Mouse (Mus musculus) heart, postnatal 25 days (tissue): ENCODE measurements around the gene Mobp. TPM values are rescaled to one million over a fixed set of nuclear protein-coding genes. Genes with fewer than 3 reads are reported as not detected.

Experiments used
- DNase-seq: peaks from one replicate; pipeline ENCODE4 v3.0.0; 2022; ENCODE audit warnings: low spot score
- intact Hi-C: fragments of 180-260 bp; cut with DNase I; formaldehyde crosslinking; loops from one replicate; pipeline ENCODE4 v1.15.1; 2025
- total RNA-seq, 2 experiments: library from RNA; stranded (reverse); gene quantifications; 2 replicates each; pipeline ENCODE4 v1.2.3; 2021

Gene Mobp
- total RNA-seq, 2 experiments from 2014 or later = 0.08 to 0.49 TPM

DNA sequence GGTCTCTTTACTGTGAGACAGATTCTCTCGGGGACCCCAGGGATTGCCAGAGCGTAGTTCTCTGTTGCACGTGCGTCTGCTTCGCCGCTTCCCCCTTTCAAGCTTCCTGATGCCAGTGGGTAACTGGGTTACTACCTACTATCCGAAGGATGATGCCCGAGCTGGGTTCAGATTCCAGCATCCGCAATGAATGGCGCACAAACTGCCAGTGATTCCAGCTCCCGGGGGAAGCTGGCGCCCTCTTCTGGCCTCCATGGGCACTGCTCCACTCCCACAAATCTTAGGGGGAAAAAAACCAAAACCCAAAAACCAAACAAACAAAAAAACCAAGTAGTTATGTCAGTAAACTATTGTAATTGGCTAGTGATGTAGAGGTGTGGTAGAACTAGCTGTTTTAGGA is 53.2 kb downstream of the Mobp start:
- intact Hi-C loops = no loop called here
- DNase-seq = no peak

DNA sequence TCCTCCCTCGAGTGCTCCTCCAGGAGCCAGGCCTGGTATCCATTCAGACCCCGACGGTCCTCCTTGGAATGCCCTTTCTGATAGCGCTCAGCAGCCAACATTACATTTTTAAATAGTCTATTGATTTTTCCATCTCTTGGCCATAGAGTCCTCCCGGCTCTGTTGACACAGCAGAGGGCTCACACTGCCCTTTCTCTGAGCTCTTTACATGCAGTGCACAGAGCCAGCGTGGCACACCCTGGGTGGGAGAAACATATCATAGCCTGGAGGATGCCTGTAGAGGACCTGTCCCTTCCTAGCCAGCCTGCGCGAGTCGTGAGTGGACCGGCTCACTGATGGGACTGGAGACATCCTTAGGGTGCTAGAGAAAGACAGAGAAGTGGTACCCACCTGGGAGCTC is 54.4 kb downstream of the Mobp start:
- intact Hi-C loops = no loop called here
- DNase-seq = no peak

DNA sequence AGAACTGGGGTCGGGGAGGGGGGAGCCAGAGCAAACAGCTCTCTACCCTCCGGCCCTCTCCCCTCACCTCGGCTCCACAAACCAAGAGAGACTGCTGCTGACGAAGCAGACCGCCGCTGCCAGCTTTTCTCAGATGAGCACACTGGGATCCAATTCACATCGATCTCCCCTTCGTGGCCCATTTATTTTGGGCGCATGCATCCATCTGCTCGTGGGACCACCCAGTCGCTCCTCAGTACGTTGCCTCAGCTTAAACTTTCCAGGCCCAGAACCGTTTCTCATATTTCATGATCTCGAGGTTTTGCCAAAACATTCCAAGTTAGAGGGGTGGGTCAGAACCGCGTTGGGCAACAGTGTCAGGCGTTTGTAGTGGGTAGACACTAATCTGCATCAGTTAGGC is 57.4 kb downstream of the Mobp start:
- intact Hi-C loops = no loop called here

DNA sequence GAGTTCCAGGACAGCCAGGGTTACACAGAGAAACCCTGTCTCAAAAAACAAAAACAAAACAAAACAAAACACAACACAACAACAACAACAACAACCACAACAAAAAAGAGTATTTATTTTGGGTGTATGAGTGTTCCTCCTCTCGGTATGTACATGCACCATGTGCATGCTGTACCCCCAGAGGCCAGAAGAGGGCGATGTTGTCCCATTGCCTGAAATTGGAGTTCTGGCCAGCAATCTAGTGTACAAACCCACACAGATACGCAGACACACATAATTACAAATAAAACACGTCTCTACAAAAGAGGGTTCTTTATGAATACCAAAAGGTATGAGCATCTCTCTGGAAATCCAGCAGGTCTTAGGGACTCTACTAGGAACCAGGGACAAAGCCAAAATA is 60.6 kb downstream of the Mobp start:
- intact Hi-C loops = no loop called here
- DNase-seq = no peak

More for the DNA sequence above, 57.4 kb downstream of the Mobp start:
- no peak for DNase-seq

DNA sequence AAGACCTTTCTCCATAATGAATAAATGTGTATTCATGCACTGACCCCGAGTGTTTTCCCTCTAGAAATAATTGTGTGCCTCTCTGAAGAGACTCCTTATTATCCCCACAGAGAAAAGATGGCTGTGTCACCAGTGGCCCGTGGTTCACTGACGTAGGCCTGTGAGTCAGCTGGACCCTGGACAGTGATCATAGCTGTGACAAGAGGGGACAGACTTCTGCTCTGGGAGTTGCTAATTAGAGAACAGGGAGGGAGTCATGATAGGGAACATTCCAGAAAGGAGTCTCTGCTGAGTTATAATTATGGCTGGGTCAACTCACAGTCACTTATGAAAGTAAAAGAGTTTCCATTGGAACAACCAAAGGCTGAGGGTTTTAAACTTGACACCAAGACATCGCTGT is 61.4 kb downstream of the Mobp start:
- intact Hi-C loops = no loop called here
- DNase-seq = no peak

DNA sequence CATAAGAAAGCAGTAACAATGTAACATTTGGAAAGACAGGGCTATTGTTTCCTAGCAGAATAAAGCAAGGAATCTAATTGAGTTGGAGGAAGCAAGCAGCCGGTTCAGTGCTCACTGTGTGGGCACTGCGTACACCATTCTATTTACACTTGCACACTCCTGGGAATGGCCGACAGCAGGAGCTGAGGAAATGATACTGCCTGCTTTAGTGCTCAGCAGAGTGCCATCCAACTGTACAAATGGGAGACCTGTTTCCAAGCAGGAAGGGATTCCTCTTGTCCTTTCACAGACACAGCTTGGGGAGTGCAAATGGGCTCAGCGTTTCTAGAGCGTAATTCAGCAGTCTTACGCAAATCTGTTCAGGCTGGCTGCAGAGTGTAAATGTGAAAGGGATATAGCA is 63.4 kb downstream of the Mobp start:
- DNase-seq = no peak
- intact Hi-C loops = no loop called here

DNA sequence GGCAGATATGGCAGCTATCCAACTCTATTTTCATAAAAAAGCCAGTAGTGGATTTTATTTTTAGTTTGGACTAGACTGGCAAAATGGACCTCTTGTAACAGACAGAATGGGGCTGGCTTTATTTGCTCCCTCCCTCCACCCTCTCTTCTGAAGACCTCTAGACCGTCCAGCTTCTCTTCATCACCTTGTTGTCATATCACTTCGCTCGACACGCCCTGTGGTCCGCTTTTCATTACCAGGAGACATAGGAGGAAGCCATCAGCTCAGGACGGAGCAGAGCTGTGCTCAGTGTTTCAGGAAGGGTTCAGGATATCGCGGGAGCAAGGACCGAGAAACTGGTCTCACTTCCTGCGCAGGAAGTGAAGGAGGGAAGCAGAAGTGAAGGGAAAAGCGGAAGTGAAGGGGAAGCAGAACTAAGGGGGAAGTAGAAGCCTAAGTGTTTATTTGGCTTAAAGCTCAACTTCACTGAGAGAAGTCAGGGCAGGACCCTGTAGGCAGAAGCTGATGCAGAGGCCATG is 65.5 kb downstream of the Mobp start:
- DNase-seq = no peak

DNA sequence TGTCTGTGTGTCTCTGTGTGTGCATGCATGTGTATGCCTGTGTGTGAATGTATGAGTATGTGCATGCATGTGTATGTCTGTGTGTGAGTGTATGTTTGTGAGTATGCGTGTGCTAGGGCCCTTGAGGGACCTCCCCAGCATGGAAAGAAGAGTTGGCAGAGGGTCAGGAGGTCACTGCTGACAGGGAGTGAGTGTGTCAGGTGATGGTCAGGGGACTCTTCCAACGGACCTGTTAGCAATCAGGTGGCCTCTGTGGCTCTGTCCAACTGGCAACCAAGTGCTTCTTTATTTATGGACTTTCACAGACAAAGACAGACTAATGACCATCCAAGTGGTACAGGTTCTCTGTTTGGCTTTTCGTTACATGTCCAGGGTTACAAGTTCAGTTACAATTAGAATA is 69.9 kb downstream of the Mobp start:
- DNase-seq = no peak
- intact Hi-C loops = no loop called here

More for the DNA sequence above, 65.5 kb downstream of the Mobp start:
- intact Hi-C loops = no loop called here

Other genes starting within 250 kb of the Mobp start
- 10 to 100 TPM; 28.1 to 31.5 TPM for gene Gorasp1, start 212.1 kb upstream of the Mobp start, total RNA-seq
- not detected for gene Ttc21a, start 212.1 kb upstream of the Mobp start, total RNA-seq
- 10 to 100 TPM in 1 of 2 experiments, 1 to 10 TPM in 1; 10.0 to 13.3 TPM for gene Csrnp1, start 165.0 kb upstream of the Mobp start, total RNA-seq
- gene Xirp1, start 126.1 kb upstream of the Mobp start, total RNA-seq = 100 to 1,000 TPM; 125 to 136 TPM
- gene Cx3cr1, start 79.8 kb upstream of the Mobp start, total RNA-seq = 1 to 10 TPM; 3.0 to 5.1 TPM
- not detected for gene Ccr8, start 57.6 kb upstream of the Mobp start, total RNA-seq
- gene Slc25a38, start 39.3 kb upstream of the Mobp start, total RNA-seq = 10 to 100 TPM; 16.7 to 18.4 TPM
- 100 to 1,000 TPM; 545 TPM for gene Rpsa, start 22.0 kb upstream of the Mobp start, total RNA-seq
- 1 to 10 TPM; 4.5 to 4.8 TPM for gene Myrip, start 151.8 kb downstream of the Mobp start, total RNA-seq